Mouse (Mus musculus) liver, embryonic 14.5 days (tissue): ENCODE results near the gene Sorcs2.

Experiments
- CTCF ChIP-seq: IDR thresholded peaks from 2 replicates; pipeline ENCODE4 v1.5.1; 2016; ENCODE audit warnings: antibody characterized with exemption, low read depth, control low read depth
- EP300 ChIP-seq: IDR thresholded peaks from 2 replicates; pipeline ENCODE4 v1.6.1; 2016; ENCODE audit warnings: antibody characterized with exemption, low read depth

- TF ChIP-seq CTCF (no peak), EP300 (no peak)
Observed at GRCm38 (mm10) chr5:36057804-36058322, 340.1 kb downstream of the Sorcs2 start.
